Mouse (Mus musculus) liver, postnatal 0 days (tissue): Measurements from ENCODE around the gene Furin.

ENCODE experiments used
- CTCF ChIP-seq: sonication (generic); IDR thresholded peaks from 2 replicates; pipeline ENCODE4 v1.5.1; 2016; ENCODE audit warnings: antibody characterized with exemption, low read depth
- EP300 ChIP-seq: IDR thresholded peaks from 2 replicates; pipeline ENCODE4 v1.6.1; 2016; ENCODE audit warnings: antibody characterized with exemption, low read depth, mild to moderate bottlenecking

- TF ChIP-seq CTCF (no peak), EP300 (no peak)
Measured at GRCm38 (mm10) chr7:80426363-80426762, 21.1 kb upstream of the Furin start.
